In genomic region chr5:148867171-148867570, GRCm38 (mm10) we compare ENCODE assay signal across 27 mouse cellular contexts.
DNase-seq lines count a peak whose midpoint lies in the region; ATAC-seq and TF ChIP-seq lines count a peak whose summit lies in the region.
"Had no signal": no experiment of that assay in that cellular context is flagged by ENCODE, and none has a peak within 500 bp of the region (broad histone marks: within the 10 kb centered on the region; RNA-seq: fewer than 3 reads in every experiment).

No protein-coding gene starts in this region.

- no peak overlapping the region for H3K4me2 ChIP-seq in lung, embryonic 16.5 days (ENCODE audit: low read depth, low read length)
- no peak overlapping the region for H3K4me2 ChIP-seq in hindbrain, embryonic 12.5 days (replicated peaks)
- H3K4me2 ChIP-seq: embryonic facial prominence, embryonic 13.5 days; forebrain, embryonic 12.5 days; forebrain, embryonic 15.5 days; heart, embryonic 12.5 days; heart, embryonic 15.5 days; hindbrain, embryonic 15.5 days; intestine, embryonic 15.5 days had no signal

- ATAC-seq in CD4-positive, CD25-positive, alpha-beta regulatory T cell, adult 4 months = no peak
- peak; percentile 30; the same call in 1 of the 2 replicates for ATAC-seq in lung, embryonic 16.5 days (ENCODE audit: low read depth)
- no peak for ATAC-seq in hindbrain, embryonic 12.5 days (ENCODE audit: low FRiP score)
- ATAC-seq: forebrain, embryonic 15.5 days; intestine, embryonic 15.5 days; Patski had no signal

- peaks cover 14% of the 10 kb centered on the region for H3K4me1 ChIP-seq in lung, embryonic 16.5 days (replicated peaks; ENCODE audit: control insufficient read depth, insufficient read depth, low read length)
- H3K4me1 ChIP-seq in bone marrow, adult 2 months (ENCODE audit: control insufficient read depth, insufficient read depth, low read length) = peaks cover 1% of the 10 kb centered on the region; the same call in 1 of the 2 replicates
- 0 out of 2 replicates have a peak, but pooled peaks cover 2% of the 10 kb centered on the region for H3K4me1 ChIP-seq in hindbrain, embryonic 12.5 days
- H3K4me1 ChIP-seq: heart, embryonic 12.5 days; heart, embryonic 15.5 days had no signal

- TF ChIP-seq POLR2A in bone marrow, adult 2 months (IDR thresholded peaks at IDR 0.05; ENCODE audit: borderline replicate concordance, control insufficient read depth, low read depth, low read length) = no peak

- H3K27ac ChIP-seq in lung, embryonic 16.5 days (ENCODE audit: low read length) = no peak overlapping the region
- H3K27ac ChIP-seq in bone marrow, adult 2 months (ENCODE audit: control insufficient read depth, insufficient read depth, low read depth, low read length, poor library complexity) = peak overlapping the region; percentile 70; the same call in 1 of the 2 replicates
- H3K27ac ChIP-seq in hindbrain, embryonic 12.5 days = no peak overlapping the region
- H3K27ac ChIP-seq: embryonic facial prominence, embryonic 10.5 days; embryonic facial prominence, embryonic 13.5 days; forebrain, embryonic 12.5 days; forebrain, embryonic 15.5 days; heart, embryonic 15.5 days; hindbrain, embryonic 15.5 days; intestine, embryonic 15.5 days had no signal

- TF ChIP-seq CTCF in bone marrow, adult 2 months (IDR thresholded peaks at IDR 0.05; ENCODE audit: control insufficient read depth, insufficient read depth, low read length) = no peak

- no peak overlapping the region for H3K4me3 ChIP-seq in lung, embryonic 16.5 days (ENCODE audit: low read length)
- H3K4me3 ChIP-seq in bone marrow, adult 2 months (replicated peaks; ENCODE audit: control insufficient read depth, low read depth, low read length) = no peak overlapping the region
- no peak overlapping the region for H3K4me3 ChIP-seq in hindbrain, embryonic 12.5 days
- H3K4me3 ChIP-seq: embryonic facial prominence, embryonic 10.5 days; embryonic facial prominence, embryonic 13.5 days; erythroblast, embryonic 14.5 days; forebrain, embryonic 12.5 days; forebrain, embryonic 15.5 days; heart, embryonic 12.5 days; heart, embryonic 15.5 days; hindbrain, embryonic 15.5 days; intestine, embryonic 15.5 days had no signal

- no peak overlapping the region for H3K9ac ChIP-seq in lung, embryonic 16.5 days (ENCODE audit: low read length)
- no peak overlapping the region for H3K9ac ChIP-seq in hindbrain, embryonic 12.5 days
- H3K9ac ChIP-seq: forebrain, embryonic 12.5 days; forebrain, embryonic 15.5 days; heart, embryonic 12.5 days; heart, embryonic 15.5 days; hindbrain, embryonic 15.5 days; intestine, embryonic 15.5 days had no signal

- H3K9me3 ChIP-seq in lung, embryonic 16.5 days (ENCODE audit: control insufficient read depth, low read length) = peaks cover 3% of the 10 kb centered on the region; the same call in 1 of the 2 replicates
- no peaks in the 10 kb centered on the region for H3K9me3 ChIP-seq in hindbrain, embryonic 12.5 days (replicated peaks)
- H3K9me3 ChIP-seq: embryonic facial prominence, embryonic 10.5 days; forebrain, embryonic 12.5 days; forebrain, embryonic 15.5 days; heart, embryonic 12.5 days; heart, embryonic 15.5 days; hindbrain, embryonic 15.5 days; intestine, embryonic 15.5 days had no signal

- intact Hi-C loops in heart, postnatal 10 days (cut with DNase I) = no loop called here

- 29% methylated on average over 7 of the region's 7 CpGs for WGBS in lung, embryonic 16.5 days
- WGBS in bone marrow, adult 2 months = 73% methylated on average over 7 of the region's 7 CpGs
- 91% methylated on average over 7 of the region's 7 CpGs for WGBS in hindbrain, embryonic 12.5 days

- no peaks in the 10 kb centered on the region for H3K36me3 ChIP-seq in lung, embryonic 16.5 days (ENCODE audit: control insufficient read depth, insufficient read depth, low read length)
- H3K36me3 ChIP-seq in hindbrain, embryonic 12.5 days = no peaks in the 10 kb centered on the region
- H3K36me3 ChIP-seq: forebrain, embryonic 15.5 days; G1E; heart, embryonic 15.5 days; hindbrain, embryonic 15.5 days; intestine, embryonic 15.5 days had no signal

- H3K27me3 ChIP-seq in lung, embryonic 16.5 days (ENCODE audit: control insufficient read depth, insufficient read depth, low read depth, low read length) = no peaks in the 10 kb centered on the region
- no peaks in the 10 kb centered on the region for H3K27me3 ChIP-seq in hindbrain, embryonic 12.5 days
- H3K27me3 ChIP-seq: forebrain, embryonic 12.5 days; forebrain, embryonic 15.5 days; heart, embryonic 12.5 days; heart, embryonic 15.5 days; hindbrain, embryonic 15.5 days; intestine, embryonic 15.5 days; Patski had no signal

- DNase-seq in CD4-positive, CD25-positive, alpha-beta regulatory T cell, adult 2 months (ENCODE audit: low read depth, low spot score) = peak; percentile 17
- no peak for DNase-seq in lung, postnatal 36 days
- peak; percentile 26 for DNase-seq in CD4-positive helper T cell, adult 2 months (ENCODE audit: low read depth, low spot score)
- no peak for DNase-seq in heart, postnatal 10 days
- DNase-seq: adrenal gland, adult 2 months; cerebellum, adult 18-20 months; cerebellum, adult 9-11 months; cerebellum, postnatal 25 days; embryo, embryonic 11 days; gastrocnemius, postnatal 25 days; heart, postnatal 14 days; heart, postnatal 4 days had no signal

Comparison
In these comparisons a context has a peak if more than half of its experiments do, and no peak if none do; other contexts are left out.
1. DNase-seq: peak in CD4-positive, CD25-positive, alpha-beta regulatory T cell, adult 2 months (single experiment) and CD4-positive helper T cell, adult 2 months (single experiment); none in lung, postnatal 36 days (single experiment) and heart, postnatal 10 days (0 of 2).